Mouse (Mus musculus): ENCODE data around the gene Plgrkt.

Plgrkt gene

DNA sequence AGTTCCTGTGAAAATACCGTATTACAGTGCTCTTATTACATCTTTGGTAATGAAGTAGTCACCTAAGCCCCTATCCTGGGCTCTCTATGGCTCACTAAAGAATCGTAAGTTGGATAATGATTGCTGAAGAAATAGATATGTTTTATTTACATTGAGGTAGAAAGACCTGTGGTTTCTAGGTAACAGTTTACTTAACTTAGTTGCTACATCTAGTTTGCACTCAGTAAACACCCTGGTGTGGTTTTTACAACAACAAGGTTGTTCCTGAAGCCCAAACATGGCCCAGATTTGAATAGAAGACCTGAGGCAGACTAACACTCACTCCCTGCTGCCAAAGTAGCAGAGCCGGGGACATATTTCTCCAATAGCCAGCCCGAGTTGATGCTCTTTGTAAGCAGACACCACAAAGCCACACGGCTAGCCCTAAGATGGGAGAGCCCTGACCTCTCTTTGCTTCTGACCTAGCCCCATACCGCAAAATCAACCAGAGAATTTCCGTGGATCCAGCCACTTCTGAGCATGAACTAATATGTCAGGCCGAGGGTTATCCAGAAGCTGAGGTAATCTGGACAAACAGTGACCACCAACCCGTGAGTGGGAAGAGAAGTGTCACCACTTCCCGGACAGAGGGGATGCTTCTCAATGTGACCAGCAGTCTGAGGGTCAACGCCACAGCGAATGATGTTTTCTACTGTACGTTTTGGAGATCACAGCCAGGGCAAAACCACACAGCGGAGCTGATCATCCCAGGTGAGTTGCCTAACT, 12.8 kb upstream of the Plgrkt start:
- DNase-seq, result no peak

DNA sequence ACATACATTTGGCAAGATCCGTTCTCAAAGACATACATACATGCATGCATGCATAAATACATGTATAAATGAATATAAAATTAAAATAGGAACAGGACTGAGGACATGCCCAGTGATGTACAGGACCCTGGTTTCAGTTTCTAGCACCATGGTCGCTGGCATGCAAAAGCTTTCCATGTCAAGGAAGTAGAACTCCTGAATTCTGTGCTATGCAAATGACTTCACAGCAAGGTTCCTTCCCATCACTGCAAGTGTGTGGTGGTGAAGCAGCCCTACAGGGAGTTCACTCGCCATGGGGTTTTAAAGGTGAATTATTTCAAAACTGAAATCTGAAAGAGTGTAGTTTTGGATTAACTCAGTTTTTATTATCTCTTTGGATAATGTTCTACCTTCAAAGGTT, 9.2 kb upstream of the Plgrkt start:
- no peak for DNase-seq

DNA sequence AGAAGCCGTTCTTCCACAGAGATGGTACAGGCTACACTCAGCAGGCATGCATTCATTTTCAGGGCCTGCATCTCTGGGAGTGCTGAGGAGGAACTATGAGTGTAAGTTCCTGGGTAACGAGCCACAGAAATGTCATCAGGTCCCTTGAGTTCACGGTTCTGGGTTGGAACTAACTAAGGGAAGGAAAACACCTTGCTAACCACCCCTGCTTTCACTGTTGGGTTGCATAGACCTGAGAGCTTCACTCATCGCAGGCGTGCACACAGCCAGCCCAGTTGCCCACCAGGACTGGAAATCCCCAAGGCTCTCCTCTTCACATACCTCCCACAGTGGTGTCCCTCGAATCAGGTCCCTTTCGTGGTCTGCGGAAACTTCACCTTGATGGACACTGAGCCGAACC, 7.8 kb upstream of the Plgrkt start:
- no peak for DNase-seq

DNA sequence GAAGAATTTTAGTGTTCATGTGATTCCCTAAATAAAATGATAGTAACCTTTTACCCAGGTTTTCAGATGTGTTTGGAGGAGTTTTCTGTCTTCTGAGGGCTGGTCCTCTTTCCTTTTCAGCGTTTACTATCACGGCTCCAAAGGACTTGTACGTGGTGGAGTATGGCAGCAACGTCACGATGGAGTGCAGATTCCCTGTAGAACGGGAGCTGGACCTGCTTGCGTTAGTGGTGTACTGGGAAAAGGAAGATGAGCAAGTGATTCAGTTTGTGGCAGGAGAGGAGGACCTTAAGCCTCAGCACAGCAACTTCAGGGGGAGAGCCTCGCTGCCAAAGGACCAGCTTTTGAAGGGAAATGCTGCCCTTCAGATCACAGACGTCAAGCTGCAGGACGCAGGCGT, 6.2 kb upstream of the Plgrkt start:
- no peak for DNase-seq

DNA sequence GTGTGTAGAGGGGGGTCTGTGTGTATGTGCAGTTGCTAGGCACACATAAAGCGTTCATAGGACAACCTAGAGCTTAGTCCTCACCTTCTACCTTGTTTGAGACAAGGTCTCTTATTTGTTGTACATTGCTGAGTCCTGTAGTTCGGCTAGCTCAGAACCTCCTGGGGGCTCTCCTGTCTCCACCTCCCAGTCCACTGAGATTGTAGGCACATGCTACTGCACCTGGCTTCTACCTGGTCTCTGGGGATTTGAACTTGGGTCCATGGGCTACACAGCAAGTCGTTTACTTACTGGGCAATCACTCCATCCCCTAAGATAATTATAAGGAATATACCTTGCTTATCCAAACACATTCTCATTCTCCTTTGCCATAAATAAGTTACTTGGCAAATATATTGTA, 5.4 kb upstream of the Plgrkt start:
- DNase-seq, result no peak

DNA sequence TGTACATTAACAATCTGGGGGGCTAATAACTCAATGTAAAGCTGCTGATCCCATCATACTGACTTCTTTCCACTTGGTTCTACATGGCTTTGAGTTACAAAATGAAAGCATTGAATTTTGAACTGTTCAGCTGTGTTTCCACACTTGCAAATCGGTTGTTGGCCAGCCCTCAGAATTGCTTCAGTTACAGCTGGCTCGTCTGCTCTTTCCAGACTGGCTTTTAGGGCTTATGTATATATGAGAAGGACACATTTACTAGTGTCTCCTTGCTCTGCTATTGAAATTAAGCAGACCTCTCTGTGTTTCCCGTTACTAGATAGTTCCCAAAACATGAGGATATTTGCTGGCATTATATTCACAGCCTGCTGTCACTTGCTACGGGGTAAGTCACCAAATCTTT, 4.9 kb upstream of the Plgrkt start:
- DNase-seq, result peak; percentile 32

DNA sequence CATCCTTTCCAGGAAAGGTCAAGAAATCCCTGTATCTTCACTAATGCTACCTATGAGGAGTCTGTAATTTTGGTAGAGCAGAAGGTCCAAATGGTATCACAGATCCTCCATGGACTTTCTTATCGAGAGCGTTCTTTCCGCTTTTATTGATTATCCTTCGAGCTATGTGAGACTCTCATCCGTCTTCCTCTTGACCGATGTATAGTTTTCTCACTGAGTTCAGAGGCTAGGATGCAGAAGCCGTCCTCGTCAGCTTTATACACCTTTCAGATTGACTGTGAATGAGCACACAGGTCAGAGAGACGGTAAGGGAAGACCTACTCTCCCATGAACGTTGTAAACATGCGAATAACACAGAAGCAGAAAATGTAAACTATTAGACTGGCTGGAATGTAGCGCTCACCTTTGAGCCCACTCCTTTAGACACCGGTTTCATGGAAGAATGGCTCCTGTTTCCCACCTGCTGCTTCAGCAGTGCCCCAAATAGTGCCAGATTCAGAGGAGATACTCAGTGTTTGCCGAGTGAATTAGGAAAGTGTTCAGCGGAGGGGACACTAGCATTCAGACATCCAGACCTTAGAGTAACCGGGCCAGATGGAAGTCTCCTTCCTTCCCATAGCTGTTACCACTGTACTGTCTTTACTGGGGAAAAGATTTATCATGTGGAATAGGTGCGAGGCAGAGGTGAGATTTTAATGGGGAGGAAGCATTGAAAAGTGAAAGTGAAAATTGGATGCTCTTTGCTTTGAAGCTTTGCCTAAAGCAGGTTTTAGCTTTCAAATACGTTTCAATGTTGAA, 4.3 kb upstream of the Plgrkt start:
- DNase-seq, result no peak

DNA sequence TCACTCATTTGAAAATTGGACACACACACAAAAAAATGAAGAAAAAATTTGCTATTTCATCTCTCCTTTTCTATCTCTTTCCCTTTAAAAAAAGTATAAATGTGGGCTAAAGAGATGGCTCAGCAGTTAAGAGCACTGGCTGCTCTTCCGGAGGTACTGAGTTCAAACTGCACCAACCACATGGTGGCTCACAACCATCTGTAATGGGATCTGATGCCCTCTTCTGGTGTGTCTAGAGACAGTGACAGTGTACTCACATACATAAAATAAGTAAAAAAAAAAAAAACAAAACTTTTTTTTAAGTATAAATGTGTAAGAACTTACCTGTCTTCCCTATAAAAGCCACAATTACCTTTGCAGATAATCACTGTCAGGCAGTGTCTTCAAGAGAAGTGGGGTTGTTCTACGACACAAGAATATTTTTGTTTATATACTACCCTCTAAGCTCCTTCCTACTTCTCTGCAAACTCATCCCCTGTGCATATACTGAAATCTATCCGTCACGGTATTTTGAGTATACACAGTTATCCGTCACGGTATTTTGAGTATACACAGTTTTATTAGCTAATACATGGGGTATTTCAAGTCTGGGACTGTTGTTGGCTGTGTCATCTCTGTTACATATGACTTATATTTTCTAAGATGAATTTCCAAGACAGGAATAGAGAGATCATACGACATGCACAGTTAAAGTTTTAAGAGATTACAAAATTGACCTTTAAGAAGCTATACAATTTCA, 3.5 kb upstream of the Plgrkt start:
- DNase-seq, result no peak

DNA sequence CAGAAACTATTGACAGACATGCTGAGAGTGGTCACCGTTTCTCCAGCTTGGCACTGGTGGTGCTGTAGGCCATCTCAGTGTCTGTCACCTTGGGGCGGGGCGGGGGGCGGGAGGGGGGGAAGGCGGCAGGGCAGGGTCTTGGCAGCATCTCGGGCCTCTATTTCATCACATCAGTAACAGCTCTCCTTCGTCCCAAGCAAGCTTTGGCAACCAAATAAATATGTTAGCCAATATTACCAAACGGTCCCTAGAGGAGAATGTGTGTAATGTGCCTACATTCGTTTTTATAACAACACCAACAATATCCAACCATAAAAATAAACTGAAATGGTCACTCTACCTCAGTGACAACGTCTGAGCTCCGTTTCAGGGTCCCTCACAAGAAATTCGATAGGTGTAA, 2.9 kb upstream of the Plgrkt start:
- no peak for DNase-seq

DNA sequence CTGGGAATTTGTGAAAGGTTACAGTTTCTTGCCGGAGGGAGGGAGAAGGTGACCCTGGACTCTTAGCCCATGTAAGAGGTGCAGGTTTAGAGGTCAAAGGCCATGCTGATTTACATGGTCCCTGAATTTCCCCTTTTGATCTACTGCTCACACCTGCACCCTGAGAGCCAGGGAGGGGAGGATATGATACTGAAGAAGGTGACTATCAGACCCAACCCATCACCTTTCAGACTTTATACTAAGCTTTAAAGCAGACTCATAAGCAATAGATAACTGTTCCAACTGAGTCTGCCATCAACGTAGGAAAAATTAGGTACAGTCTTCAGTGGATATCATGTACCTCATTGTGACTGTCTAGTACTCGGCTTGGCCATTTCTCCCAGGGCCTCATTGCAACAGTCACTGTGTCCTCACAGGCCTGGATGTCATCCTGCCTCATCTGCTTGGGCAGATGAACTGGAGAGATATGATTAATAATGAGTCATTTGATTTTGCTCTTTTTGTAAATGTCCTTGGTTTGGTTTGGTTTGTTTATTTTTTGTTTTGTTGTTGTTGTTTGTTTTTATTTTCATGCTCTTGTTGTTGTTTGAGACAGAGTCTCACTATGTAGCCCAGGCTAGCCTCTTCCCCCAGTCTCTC, 1.6 kb upstream of the Plgrkt start:
- DNase-seq, result no peak

DNA sequence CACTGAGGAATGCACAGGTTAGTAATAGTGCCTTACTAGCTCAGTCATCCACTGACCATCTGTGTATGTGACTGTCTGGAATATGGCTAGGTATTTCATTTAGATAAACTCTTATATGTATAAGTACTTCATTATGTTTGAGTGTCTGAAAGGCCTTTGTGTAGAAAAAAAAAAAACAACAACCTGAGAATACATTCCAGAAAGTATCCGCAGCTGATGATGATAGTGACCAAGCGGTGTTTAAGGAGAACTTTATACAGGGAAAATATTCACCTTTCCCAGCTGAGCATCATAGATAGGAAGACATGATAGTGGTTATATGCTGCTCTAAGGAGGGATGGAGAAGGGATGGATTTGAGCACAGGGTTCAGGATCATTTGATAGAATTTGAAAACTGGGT, 851 bp upstream of the Plgrkt start:
- DNase-seq, result no peak

DNA sequence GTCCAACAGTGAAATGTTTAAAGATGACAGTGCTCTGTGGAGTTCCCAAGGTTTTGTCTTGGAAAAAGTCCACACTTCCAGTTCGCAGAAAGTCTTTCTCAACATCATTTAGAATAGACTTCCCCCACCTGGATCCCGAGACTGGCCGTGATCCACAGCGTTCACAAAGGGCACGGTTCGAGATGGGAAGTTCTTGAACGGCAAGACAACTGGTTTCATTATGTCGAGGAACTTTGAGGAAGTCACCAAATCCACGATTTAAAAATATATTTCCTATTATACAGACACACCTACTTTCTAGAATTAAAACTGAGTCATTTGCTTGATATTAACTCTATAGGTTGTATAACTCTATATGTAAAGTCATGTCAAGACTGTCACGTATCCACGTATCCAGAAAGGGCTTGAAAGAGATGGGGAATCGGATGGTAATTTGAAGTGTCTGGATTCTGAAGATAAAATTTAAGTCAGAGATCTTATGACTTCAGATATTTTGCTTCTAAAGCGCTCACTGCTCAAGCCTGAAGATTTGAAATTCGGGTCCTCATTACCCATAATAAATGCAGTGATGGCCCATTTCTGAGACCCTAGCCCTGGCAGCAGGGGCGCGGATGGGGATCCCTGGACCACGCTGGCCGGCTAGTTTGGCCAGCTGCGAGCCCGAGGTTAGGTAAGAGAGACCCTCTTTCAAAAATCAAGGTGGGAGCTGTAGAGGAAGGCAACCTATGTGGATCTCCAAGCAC, 793 bp downstream of the Plgrkt start:
- no peak for DNase-seq

DNA sequence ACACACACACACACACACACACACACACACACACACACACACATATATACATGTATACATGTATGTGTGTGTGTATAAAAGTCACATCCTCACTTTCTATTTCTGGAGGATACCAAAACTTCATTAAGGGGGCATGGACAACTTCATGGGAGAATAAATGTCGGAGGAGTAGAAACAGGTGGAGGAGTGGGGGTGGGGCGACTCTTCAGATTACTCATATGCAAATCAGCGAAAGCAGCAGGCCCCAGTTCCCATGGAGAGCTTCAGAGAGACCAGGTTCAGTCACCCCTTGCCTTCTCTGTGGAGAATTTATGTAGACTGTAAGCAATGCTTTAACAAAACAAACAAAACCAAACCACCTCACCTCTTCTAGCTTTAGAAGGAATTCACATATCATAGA, 2.1 kb downstream of the Plgrkt start:
- DNase-seq, result no peak

DNA sequence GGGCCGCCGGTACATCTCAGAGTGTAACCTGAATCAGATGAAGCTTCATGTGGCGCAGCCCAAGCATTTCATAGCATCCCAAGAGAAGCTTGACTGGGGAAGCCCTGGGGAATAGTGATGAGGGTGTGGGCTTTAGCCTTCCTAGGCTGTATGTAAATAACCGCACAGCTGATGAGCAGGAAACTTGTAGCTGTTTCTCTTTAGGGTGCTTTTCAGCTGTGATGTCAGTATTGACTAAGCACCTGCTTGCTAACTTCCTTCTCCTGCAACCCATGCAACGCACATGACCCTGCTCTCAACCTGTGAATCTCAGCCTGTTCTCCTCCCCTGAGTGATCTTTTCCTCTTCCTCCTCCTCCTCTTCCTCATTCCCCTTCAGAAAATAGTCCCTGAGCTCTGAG, 3.1 kb downstream of the Plgrkt start:
- no peak for DNase-seq

DNA sequence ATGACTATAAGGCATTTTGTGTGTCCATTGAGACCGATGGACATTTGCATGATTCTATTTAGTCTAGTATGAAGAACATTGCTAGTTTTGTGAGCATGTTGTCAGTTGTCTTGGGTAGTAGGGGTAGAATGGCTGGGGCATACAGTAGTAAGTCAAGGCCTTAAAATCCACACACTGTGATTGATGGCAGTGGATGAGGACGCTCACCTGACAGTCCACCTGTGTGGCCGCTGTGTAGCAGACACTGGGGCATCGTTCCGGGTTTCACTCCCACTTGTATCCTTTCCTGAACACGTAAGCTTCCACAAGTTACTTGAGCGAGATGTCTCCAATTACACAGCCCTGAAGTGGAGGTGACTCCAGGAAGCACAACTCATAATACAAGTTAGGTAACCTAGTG, 3.6 kb downstream of the Plgrkt start:
- DNase-seq, result no peak

DNA sequence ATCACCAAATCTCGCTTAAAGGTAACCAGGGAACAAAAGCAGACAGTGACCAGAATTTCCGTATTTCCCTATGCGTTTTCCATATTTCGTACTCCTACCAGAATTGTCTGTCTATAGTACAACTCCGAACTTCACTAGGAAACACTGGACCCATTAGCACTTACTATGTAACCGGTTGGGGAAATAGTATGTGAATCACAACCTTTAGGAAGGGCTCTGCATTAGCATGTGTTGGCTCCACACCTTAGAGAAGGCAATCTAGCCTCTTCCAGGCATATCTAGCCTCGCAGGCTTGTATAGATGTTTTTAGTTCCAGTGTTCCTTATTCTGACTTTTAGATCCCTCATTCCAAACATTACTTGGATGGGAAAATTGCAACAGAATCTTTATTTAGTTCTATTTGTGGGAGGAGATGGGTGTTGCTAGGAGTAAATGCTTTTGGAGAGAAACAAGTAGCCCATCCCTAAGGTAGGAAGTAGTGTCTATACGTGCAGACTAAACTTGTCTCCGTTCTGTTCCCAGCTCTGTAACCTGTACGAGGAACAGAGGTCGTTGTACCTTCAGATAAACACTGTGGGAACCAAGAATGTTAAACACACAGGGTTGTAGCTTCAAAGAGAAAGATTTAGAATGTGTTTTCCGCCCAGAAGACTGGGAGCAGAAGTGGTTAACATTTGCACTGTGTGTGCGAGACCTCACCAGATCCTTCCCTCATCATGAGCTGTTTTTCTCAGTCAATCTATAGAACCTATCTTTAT, 4.8 kb downstream of the Plgrkt start:
- no peak for DNase-seq

DNA sequence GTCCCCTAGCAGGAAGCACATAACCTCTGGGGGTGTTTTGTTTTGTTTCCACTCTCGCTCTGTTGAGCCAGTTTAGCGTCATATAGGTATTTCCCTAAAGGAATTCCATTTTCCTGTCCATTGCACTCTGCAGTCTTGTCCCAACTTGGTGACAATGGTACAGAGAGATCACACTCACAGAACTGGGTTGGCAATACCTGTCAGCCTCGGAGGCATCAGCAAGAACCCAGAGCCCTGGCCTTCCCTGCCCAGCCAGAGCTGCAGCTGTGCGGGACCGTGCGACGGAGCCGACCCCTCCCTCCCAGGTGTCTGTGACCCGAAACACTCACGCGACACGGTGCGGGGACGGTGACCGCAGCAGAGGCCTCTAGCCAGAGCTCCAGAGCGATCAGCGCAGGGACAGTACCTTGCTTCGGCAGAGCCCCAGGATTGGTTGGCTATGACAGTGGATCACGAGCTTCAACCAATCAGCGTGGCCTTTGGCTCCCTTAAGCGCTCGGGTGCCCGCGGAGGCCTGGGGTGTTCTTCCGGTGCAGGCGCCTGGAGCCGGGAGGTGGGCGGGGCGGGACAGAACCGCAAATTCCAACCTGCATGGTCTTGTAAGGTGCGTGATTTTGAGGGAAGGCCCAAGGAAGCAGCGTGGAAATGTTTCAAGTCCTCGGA, 5.6 kb downstream of the Plgrkt start:
- peak; percentile 96 for DNase-seq

DNA sequence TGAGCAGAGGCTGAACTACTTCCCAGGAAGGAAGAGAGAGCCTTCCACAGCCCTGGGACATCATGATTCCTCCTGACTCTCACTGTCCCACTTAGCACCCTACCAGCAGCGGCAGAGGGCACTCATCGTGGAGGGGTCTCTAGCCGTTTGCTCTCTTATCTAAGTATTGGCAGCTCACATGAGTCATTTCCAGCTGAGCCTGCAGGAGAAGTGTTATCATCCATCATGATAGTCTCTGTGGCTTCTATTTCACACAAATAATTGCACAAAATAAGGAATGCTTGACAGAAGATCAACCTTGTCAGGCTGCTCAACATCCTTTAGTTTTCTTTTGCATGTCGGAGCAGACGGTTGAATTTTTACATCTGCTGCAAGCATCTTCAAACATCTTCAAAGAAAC, 6.9 kb downstream of the Plgrkt start:
- no peak for DNase-seq

DNA sequence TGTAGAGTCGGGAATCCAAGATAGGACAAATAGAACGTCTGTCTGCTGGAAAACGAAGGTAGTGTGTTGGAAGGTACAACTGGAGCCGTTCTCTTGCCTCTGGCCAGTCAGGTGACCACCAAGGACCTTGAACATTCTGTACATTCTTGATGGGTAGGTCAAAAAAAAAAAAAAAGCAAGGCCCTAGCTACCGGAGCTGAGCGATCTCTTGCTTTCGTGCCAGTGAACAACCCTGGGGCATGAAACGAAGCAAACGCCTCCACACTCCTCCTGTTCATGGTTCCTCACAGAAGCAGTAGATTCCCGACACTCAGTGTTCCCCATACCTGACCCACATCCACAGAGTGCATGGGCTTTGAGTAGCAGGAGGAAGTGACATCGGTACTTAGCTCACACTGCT, 10.9 kb downstream of the Plgrkt start:
- no peak for DNase-seq

DNA sequence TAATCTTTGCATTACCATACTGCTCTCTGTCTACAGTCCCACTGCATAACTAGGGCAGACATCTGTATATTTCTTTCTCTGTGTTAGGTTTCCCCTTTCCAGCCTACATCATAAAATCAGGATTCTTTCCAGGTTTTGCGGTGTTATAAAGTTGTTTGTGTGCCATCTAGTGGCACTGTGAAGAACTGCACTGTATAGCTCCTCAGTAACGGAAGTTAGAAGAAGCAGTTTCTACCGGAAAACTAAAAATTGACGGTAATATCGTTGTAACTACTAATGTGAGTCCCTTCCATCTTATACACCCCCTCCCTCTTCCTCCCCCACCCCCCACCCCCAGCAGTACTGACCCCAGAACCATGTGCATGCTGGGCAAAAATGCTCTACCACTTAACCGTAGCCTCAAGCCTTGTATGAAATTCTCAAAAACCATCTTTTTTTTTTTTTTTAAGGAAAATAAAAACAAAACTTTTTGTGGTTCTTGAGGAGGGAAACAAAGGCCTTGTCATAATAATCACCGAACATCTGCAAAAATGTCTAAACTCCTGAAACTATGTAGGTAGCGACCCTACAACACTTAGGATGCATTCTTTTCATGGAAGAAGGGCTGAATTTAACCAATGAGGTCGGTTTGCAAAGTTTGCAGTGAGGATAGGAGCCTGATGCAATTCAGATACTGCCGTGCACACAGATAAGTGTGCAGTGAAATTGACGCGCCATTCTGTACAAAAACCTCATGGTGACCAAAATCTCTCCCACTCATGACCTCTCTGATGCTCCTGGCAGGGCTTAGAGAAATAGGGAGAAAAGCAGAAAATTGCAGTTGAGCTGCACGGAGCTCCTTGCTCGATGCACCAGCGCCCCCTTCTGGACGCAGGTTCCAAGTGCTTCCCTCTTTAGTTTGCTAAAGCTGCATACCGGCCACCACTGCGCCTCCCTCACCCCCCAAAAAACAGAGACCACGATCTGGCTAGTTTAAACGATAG, 12.0 kb downstream of the Plgrkt start:
- DNase-seq, result peak; percentile 87

Measured in right cerebral cortex, adult 18-20 months (tissue).